Mouse (Mus musculus) left cerebral cortex, postnatal 4 days (tissue): Measurements from ENCODE around the gene Dlat. TPM values are rescaled to one million over a fixed set of nuclear protein-coding genes. Genes with fewer than 3 reads are reported as not detected.
"Not testable (repeated sequence)": the region's sequence is repeated elsewhere in the genome, so short reads cannot be mapped to it uniquely, and the experiment has no call there.

Experiments
- DNase-seq: peaks from one replicate; pipeline ENCODE4 v3.0.0-alpha.2; 2022
- intact Hi-C: fragments of 180-260 bp; cut with DNase I; formaldehyde crosslinking; loops from one replicate; pipeline ENCODE4 v1.15.1; 2025
- total RNA-seq, 2 experiments: library from RNA; stranded (reverse); gene quantifications; 2 replicates each; pipeline ENCODE4 v1.2.3; 2021

Gene Dlat
- total RNA-seq, 2 experiments from 2014 or later = 73.7 to 79.4 TPM

GRCm38 (mm10) chr9:50666442-50666841 is 6.9 kb upstream of the Dlat start:
- intact Hi-C loops = no loop called here
- DNase-seq = no peak

GRCm38 (mm10) chr9:50664826-50665225 is 5.2 kb upstream of the Dlat start:
- intact Hi-C loops = no loop called here
- DNase-seq = no peak

GRCm38 (mm10) chr9:50660431-50660830 is 851 bp upstream of the Dlat start:
- peak; percentile 21 for DNase-seq
- intact Hi-C loops = no loop called here

GRCm38 (mm10) chr9:50658941-50659388 is 615 bp downstream of the Dlat start:
- DNase-seq = no peak
- intact Hi-C loops = no loop called here

GRCm38 (mm10) chr9:50658391-50658790 is 1.2 kb downstream of the Dlat start:
- intact Hi-C loops = no loop called here
- DNase-seq = no peak

GRCm38 (mm10) chr9:50650503-50650902 is 9.1 kb downstream of the Dlat start:
- DNase-seq = no peak
- intact Hi-C loops = no loop called here

- intact Hi-C loops = no loop called here
- DNase-seq = no peak
Measured at GRCm38 (mm10) chr9:50646826-50647370, 12.7 kb downstream of the Dlat start.

- intact Hi-C loops = no loop called here
- DNase-seq = no peak
Measured at GRCm38 (mm10) chr9:50634270-50634669, 25.3 kb downstream of the Dlat start.

- intact Hi-C loops = no loop called here
- no peak for DNase-seq
Measured at GRCm38 (mm10) chr9:50633059-50633458, 26.5 kb downstream of the Dlat start.

- intact Hi-C loops = no loop called here
Measured at GRCm38 (mm10) chr9:50632016-50632688, 27.4 kb downstream of the Dlat start.

GRCm38 (mm10) chr9:50630903-50631302 is 28.7 kb downstream of the Dlat start:
- intact Hi-C loops = not testable (repeated sequence)

More at GRCm38 (mm10) chr9:50632016-50632688, 27.4 kb downstream of the Dlat start:
- no peak for DNase-seq

GRCm38 (mm10) chr9:50617794-50618330 is 41.7 kb downstream of the Dlat start:
- DNase-seq = no peak
- intact Hi-C loops = no loop called here

More at GRCm38 (mm10) chr9:50630903-50631302, 28.7 kb downstream of the Dlat start:
- DNase-seq = not testable (repeated sequence)

GRCm38 (mm10) chr9:50616766-50617603 is 42.6 kb downstream of the Dlat start, which contains the start of the genes Pih1d2 and Nkapd1:
Pih1d2 (plus strand) TSS chr9:50617321.
Nkapd1 (minus strand) TSS chr9:50617464.
- intact Hi-C loops = no loop called here
- peak; percentile 86 for DNase-seq

GRCm38 (mm10) chr9:50616161-50616560 is 43.4 kb downstream of the Dlat start:
- DNase-seq = no peak
- intact Hi-C loops = no loop called here

GRCm38 (mm10) chr9:50612115-50612514 is 47.5 kb downstream of the Dlat start:
- DNase-seq = no peak
- intact Hi-C loops = no loop called here

GRCm38 (mm10) chr9:50604338-50604737 is 55.2 kb downstream of the Dlat start:
- DNase-seq = no peak
- intact Hi-C loops = no loop called here

GRCm38 (mm10) chr9:50603998-50604324 is 55.6 kb downstream of the Dlat start:
- intact Hi-C loops = no loop called here
- no peak for DNase-seq

- DNase-seq = peak; percentile 94
- intact Hi-C loops = no loop called here
Measured at GRCm38 (mm10) chr9:50603189-50603997, 56.2 kb downstream of the Dlat start, which contains the start of the genes Sdhd and Timm8b. Sdhd (minus strand) TSS chr9:50603812. Timm8b (plus strand) TSS chr9:50603910.

- intact Hi-C loops = no loop called here
- DNase-seq = no peak
Measured at GRCm38 (mm10) chr9:50602055-50602845, 57.3 kb downstream of the Dlat start.
